Mouse (Mus musculus) ES-Bruce4 (cell line): ENCODE data around the gene Pifo.

ENCODE experiments used
- CTCF ChIP-seq: IDR thresholded peaks from one replicate; pipeline ENCODE4 v1.8.1; 2011; ENCODE audit warnings: low read depth, low read length
- POLR2A ChIP-seq: IDR thresholded peaks from one replicate; pipeline ENCODE4 v1.8.1; 2011; ENCODE audit warnings: low read length; ENCODE audit not compliant: insufficient read depth

- TF ChIP-seq POLR2A: no peak
- no peak for TF ChIP-seq CTCF
Measured at GRCm38 (mm10) chr3:106051896-106052295, 37.5 kb upstream of the Pifo start.
